Mouse (Mus musculus): ENCODE measurements at regions not wholly inside any gene's neighbourhood (a gene's known extent, or its start where the extent isn't known, plus 50 kb on each side); places are given as distances from the start of the nearest gene placed in this dataset.

DNA sequence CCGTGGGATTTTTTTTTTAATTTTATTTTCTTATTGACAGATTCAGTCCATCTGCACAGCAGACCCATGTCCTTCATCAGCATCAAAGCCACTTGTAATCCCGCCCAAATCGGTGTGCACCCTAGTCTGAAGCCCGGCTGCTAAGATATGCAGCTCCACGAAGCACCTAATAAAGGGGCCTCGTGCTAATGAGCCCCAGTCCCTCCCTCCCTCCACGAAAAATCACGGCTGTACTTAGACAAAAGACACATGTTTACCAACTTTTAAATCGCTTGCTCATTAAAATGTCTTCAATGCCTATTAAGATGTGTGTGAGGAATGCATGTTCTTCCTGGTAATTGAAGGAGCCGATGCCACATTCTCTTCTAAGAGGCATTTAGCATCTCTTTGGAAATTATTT is 229.8 kb upstream of the A430005L14Rik start:
- no peak for DNase-seq (ENCODE audit: low read depth, low spot score)

DNA sequence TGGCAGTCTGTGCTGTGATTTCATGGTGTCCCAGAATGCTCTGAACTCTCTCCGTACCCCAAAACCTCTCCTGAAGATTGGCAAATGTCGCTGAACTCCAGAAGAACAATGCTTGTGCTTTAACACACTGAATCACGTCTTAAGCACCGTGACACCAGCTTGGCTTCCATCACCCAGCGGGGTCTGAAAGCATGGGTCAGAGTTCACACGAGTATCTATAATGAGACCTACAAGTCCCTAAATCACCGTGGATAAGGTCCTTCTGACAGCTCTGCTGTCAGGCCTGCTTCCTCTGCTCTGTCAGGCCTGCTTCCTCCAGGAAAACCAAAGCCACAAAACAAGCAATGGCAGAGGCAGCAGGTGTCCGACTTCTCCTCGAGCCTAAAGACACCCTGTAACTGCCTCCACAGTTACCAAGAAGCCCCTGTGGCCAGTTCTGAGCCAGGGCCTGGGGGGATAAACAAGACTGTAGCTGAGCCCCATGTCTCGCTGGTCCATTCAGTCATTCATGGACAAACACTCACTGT is 229.1 kb upstream of the A430005L14Rik start:
- DNase-seq (ENCODE audit: low read depth, low spot score), result no peak

DNA sequence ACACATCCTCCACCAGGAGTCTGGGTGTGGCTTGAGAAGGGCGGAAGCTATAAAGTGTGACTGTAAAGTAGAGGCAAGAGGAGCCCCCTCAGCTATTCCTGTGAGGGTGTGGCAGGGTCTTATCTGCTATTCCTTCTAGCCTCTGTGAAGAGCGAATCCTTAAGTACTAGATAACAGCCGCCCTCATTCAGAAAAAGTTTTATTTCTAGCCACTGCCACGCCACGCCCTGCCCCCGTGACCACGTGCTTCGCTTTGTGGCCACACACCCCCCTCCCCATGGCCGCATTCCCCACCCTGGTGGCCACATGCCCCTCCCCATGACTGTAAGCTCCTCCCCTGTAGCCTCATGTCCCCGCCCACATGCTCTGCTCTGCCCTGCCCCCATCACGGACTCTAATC is 218.9 kb upstream of the A430005L14Rik start:
- no peak for DNase-seq (ENCODE audit: low read depth, low spot score)

DNA sequence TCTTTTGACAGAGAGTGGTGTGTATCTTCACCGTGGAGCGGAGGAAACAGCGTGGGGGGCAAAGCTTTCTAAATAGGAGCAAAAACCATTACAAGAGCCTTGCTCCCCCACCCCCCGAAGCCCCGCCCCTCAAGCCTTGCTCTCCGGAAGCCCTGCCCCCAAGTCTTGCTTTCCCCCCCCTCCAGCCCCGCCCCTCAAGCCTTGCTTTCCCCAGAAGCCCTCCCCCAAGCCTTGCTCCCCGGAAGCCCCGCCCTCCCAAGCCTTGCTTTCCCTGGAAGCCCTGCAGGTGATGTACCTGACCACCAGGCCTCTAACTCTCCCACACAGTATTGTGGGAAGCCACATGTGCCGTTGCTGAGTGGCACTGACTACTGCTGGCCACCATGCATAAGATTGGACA is 214.8 kb upstream of the A430005L14Rik start:
- DNase-seq (ENCODE audit: low read depth, low spot score), result no peak

DNA sequence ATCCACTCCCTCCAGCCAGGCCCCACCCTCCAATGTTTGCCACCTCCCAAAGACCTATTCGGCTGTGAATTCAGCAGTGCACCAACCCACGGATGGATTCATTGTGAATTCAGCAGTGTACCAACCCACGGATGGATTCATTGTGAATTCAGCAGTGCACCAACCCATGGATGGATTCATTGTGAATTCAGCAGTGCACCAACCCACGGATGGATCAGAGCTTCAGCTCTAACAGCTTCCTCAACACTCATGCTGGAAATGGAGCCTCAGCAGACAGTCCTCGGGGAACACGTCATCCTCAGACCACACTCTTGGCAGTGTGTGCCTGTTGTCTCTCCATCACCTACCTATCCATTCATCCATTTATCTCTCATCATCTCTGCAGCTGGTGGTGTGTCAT is 204.2 kb upstream of the A430005L14Rik start:
- no peak for DNase-seq (ENCODE audit: low read depth, low spot score)

DNA sequence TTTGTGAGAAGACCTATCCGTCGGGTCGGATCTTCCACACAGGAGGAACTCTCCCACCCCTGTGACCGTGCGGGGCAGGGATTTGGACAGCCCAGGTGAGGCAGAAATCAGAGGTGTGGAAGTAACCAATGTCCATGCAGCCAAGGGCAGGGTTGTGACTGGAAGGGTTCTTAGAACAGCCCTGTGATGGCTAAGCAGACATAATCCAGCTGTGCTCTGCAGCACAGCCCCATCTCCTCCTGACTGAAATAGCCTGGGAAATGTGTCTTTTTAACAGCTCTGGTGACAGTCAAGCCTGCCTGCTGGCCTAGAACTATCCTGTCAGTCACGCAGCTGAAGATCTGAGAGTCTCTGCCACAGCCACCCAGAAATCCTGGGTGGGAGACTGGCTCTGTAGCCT is 198.7 kb upstream of the A430005L14Rik start:
- DNase-seq (ENCODE audit: low read depth, low spot score), result no peak

DNA sequence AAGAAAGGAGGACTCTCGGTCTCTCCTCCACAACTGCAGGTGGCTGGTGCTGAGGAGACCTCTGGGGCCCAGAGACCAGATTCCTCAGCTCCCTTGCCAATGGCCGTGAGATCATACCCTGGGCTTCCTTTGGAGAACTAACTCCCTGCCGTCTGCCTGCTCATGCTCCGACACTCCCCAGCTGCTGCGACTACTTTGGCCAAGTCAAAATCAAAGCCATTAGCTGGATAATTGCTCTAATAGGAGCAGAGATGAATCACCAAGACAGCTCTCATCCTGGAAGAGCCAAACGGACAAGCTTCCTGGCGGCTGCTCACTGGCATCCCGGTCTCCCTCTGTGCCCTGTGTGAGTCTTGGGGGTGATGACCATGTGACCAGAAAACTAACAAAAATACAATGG is 198.3 kb upstream of the A430005L14Rik start:
- no peak for DNase-seq (ENCODE audit: low read depth, low spot score)

DNA sequence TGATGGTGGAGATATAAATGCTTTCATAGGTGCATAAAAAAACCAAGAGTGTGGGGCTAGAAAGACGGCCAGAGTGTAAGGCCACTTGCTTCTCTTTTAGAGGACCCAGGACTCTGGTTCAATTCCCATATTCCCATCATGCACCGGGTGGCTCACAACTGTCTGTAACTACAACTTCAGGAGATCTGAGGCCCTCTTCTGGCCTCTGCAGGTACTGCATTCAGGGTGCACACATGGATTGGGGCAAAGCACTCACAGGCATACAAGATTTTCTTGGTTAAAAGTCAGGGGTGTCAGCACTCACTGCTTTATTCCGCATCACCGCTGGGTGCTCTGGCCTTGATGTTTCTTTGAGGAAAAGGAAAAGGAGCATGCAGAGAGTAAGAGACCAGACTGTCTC is 196.1 kb upstream of the A430005L14Rik start:
- DNase-seq (ENCODE audit: low read depth, low spot score), result no peak

DNA sequence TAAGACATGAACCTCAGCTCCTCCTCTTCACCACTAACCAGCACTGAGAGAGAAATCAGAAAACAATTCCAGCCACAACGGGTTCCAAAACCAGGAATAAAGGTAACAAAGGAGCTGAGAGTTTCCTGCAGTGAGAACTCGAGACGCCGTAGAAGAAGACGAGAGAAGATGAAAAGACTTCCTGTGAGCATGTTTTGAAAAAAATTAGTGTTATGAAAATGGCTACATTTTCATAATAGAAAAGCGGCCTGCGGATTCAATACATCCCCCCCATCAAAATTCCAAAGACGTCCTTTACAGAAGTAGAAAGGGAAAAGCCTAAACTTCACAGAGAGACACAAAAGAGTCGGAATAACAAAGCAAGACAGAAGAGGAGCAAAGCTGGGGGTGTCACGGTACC is 193.6 kb upstream of the A430005L14Rik start:
- no peak for DNase-seq (ENCODE audit: low read depth, low spot score)

DNA sequence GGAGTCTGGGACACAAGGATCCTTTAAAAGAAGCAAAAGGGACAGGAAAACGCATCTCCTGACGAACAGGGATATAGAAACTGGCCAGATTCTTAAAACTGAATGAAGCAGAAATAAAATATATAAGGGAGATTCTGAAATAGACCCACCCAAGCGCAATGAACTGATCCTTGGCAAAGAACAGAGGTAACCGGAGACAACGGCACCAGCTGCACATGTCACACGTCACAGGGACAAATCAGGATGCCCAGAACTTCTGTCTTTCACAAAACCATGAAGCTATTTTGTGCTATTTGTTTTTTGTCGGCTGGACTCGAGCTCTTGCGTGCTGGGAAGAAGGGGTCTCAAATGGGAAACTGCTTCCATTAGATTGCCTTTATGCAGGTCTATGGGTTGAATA is 189.3 kb upstream of the A430005L14Rik start:
- DNase-seq (ENCODE audit: low read depth, low spot score), result no peak

DNA sequence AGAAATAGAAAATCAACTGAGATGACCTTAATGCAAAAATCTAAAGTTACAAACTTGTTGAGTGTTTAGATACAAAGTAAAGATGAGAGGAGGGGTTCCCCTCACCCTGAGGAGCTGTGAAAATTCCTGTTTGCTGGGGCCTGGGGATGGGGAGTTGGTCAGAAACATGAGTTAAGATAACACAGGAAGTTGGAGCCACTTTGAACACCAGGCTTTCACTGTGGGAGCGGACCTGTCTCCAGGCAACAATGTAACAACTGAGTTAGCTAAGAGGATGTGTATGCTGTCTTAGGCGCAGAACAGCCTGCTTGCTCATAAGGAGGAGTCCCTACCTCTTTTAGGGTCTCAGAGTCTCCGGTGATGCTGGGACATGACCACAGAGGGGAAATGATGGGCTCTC is 188.7 kb upstream of the A430005L14Rik start:
- no peak for DNase-seq (ENCODE audit: low read depth, low spot score)

DNA sequence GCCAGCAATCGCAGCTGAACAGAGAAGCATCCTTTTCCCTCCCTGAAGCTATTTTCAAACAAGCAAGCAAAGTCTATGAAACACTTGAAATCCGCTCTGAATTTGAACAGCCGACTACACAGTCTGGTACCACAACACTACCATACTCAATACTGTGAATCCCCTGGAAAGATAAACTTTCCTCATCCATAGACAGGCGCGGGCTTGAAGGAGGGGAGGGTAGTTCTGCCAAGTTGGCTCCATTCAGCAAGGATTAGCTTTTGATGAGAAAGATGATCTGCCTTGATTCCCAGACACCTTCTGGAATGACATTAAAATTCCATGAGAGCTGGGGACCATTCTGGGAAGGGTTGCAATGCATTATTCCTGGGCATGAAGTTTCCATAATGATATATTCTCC is 186.4 kb upstream of the A430005L14Rik start:
- DNase-seq (ENCODE audit: low read depth, low spot score), result no peak

DNA sequence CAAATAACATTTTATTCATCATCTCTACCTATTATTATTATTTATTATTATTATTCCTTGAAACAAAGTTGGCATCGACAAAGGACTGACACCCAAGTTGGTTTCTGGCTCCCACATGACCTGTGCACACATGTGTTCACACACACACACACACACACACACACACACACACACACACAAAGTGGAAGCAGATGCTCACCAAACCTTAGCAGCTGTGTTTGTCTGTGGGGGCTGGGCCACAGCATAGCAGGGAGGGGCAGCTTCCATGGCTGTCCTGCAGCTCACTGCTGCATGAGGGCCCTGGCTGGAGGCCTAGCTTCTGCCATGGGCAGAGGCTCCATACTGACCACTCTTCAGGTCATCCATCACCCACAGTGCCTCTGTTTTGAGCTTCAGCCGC is 176.5 kb upstream of the A430005L14Rik start:
- no peak for DNase-seq (ENCODE audit: low read depth, low spot score)

DNA sequence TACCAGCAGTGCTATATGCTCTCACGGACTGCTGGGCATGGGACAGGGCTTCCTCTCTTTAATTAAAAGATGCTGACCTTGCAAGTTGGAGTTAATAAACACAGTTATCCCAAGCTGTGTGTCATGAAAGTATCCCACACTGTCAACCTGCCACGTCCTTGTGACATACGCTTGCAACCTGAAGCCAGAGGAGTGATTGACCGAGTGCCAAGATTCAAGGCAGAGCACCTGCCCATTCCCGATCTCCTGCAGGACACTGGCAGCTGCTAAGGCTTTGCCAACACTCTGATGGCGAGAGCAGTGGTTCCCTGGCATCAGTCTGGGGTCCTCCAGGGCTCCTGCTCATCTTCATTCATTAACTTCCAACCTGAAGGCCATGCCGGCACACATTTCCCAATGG is 175.8 kb upstream of the A430005L14Rik start:
- DNase-seq (ENCODE audit: low read depth, low spot score), result no peak

DNA sequence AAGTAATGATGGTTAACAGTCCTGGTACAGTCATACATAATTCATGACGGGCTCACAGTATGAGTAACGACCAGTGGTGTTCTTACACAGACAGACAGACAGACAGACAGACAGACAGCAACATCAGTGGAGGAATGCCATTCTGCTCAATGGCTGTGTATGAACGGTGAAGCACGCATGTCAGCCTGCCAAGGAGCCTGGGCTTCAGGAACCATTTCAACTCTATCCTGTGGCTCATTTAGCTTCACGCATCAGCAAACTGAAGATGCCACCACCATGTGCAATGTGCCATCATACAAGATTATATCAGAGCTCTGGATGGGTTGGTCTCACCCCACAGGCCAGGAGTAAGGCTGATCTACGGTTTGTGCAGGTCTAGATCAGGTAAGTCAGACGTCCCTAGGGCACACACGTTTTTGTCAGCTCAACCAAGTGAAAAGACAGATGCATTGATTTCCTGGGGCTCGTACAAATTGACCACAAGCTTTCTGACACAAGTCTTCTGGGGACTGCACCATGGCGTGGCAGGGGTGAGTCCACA is 175.0 kb upstream of the A430005L14Rik start:
- no peak for DNase-seq (ENCODE audit: low read depth, low spot score)

DNA sequence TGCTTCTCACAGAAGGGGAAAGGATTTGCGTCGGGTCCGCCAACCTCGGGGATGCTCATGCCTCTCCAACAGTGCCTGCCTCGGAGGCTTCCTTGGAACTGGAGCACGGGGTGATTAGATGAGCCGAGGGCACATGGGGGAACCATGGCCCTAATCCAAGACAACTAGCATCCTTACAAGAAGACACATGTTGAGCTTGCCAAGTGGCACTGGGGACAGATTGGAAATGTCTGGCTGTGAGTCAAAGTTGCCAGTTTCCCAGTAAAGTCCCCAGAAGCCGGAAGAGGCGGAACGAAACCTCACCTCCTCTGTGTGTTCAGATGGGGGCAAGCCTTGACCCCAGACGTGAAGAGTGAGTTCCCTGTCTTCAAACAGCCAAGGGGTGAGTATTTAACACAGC is 172.6 kb upstream of the A430005L14Rik start:
- DNase-seq (ENCODE audit: low read depth, low spot score), result no peak

DNA sequence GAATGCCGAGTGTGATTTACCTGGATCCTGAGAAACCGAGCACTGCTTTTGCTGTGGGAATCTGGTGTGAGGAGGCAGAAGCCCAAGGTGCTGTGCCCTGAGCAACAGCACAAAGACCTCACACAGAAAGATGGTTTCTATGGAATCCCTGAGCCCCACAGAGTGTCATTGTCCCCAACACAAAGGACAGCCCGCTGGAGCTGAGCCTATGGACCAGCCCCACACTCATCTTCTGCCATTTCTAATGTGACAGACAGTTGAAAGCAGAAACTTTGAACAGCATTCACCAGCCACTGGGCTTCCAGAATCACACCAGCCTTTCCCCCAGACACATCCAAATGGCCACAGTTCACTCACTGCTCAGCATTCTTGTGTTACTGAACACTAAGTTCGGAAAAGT is 171.5 kb upstream of the A430005L14Rik start:
- no peak for DNase-seq (ENCODE audit: low read depth, low spot score)

DNA sequence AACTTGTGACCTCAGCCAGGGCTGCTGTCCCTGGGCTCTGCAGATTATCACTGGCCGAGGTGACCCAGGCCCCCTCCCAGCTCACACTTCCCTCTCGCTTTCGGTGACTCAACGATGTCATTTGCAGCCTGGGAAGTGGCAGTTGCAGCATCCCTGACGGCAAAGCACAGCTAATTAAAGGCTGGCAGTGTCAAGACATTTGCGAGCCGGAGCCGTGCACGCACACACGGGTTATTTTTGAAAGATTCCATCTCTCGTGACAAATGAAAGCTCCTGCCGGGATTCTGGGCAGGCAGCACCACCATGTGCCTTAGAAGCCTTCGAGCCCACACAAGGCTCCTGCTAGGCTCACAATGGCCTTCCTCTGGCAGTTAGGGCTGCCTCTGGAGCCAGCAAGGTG is 164.7 kb upstream of the A430005L14Rik start:
- no peak for DNase-seq (ENCODE audit: low read depth, low spot score)

DNA sequence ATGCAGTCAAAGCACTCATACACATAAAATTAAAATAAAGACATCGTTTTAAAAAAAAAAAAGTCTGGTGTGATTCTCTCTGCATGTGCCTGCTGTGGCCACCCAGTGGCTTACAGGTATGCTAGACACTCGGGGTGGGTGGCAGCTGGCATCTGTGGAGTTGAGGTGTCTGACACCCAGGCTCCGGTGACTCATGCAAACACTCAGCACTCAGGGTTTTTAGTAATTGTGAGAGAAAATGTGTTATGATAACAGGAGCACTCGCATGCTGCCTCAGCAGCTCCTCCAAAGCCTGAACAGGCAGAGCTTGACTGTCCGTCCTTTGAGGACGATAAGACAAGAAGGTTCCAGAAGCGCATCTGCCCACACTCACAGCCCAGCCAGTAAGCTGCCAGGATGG is 159.0 kb upstream of the A430005L14Rik start:
- no peak for DNase-seq (ENCODE audit: low read depth, low spot score)

DNA sequence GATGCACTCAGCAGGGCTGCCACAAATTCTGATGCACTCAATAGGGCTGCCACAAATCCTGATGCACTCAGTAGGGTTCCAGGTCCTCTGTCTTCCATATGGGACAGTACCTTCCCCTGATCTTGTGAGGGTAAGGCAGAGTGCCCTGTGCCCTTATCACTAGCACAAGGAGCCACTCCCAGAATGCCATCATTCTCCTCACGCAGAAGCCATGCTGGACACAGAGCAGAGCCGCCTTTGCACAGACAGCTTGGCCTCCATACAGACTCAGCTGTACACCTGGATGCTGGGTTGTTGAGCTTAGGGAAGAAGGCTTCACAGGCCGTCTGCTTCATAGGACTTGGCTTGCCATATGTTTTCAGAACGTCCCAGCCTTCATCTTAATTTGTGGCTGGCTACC is 151.3 kb upstream of the A430005L14Rik start:
- DNase-seq (ENCODE audit: low read depth, low spot score), result no peak

DNA sequence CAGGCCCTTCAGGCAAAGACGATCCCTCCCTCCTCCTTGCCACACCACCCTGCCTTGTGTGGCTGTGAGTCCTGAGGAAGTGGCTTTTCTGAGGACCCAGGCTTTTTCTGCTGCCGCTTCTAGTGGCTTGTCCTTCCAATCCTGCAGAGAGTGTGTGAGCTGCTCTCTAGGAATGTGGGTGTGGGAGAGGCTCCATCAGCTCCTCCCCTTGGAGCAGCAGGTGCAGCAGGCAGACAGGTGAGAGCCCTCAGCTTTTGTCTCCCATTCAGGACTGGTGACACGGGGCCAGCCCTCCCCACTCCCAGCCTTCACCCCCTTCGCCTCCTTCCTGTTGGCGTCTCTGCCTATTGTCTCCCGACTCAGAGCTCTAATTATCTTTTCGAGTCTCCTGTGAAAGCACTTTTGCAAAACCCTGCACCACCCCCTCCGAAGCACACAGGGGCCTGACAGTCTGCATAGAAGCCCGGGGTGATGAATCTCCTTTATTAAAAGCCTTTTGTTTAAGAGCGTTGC is 150.8 kb upstream of the A430005L14Rik start:
- no peak for DNase-seq (ENCODE audit: low read depth, low spot score)

DNA sequence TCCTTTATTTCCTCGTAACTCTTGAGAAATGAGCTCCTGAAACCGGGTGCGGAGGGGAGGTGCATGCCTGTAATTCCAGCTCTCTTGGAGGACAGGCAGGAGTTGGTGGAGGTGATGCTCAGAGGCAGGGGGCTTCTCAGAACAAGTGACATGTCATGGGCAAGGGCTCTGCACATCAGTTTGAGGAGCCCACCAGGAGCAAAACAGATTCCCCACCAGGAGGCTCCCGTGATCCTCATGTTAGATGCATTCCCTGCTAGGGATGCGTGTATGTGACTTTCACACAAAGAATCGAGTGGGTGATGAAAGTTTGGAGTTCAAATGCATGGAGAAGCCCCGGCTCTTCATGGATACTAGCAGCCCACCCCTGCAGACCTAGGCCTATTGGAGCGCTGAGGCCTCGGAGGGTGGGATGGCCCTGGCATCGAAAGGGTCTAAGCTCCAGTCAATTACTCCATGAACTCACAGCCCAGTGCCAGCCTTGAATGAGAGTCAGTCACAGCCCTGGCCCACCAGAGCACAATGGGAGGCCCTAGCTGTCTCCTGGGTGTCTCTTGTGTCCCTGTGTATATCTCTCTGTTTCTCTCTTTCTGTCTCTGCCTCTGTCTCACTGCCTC is 150.1 kb upstream of the A430005L14Rik start:
- DNase-seq (ENCODE audit: low read depth, low spot score), result no peak

DNA sequence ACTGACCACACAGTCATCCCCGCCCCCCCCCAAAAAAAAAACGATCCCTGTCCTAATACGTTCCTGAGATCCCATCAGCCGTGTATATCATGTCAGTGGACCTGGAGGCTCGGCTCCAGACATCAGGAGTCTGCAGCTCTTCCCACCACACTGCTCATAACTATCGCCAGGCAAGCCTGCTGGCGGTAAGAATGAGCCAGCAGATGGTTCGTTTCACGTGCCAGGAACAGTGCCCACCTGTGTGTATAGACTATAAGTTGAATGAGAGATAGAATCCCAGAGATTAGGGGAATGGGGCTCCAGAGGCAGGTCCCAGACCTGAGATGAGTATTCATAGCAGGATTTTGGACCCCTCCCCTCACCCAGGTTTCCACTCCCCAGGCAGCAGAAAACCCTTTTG is 144.2 kb upstream of the A430005L14Rik start:
- DNase-seq (ENCODE audit: low read depth, low spot score), result no peak

DNA sequence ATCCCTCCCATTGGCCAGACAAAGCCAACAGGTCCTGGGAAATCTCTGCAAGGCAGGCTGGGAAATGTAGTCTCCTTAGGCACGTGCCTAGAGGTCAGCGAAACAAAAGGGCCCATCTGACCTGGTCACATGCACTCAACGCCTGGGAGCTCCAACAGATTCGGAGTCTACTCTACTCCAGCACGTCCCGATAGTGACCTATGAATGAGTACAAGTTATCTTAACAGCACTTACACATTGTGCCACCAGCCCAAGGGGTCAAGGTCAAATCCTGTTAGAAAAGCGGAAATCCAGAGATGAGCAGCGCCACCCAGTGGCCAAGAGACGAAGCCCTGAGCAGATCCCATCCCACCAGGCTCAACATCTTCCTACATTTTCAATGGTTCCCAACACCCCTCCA is 129.1 kb upstream of the A430005L14Rik start:
- DNase-seq (ENCODE audit: low read depth, low spot score), result no peak

All from c-Kit-negative CD71-positive TER-119-positive erythroid progenitor cells, embryonic 14.5 days (primary cell).